Mouse (Mus musculus) left cerebral cortex, postnatal 36 days (tissue): ENCODE results near the gene Sh3bp5. TPM values are rescaled to one million over a fixed set of nuclear protein-coding genes. Genes with fewer than 3 reads are reported as not detected.

Experiments
- DNase-seq, 2 experiments: peaks; one replicate each; pipeline ENCODE4 v3.0.0; 2021 to 2022; ENCODE audit warnings: low spot score in 2 of 2, mixed read lengths in 1 of 2
- intact Hi-C: fragments of 180-260 bp; cut with DNase I; formaldehyde crosslinking; loops from one replicate; pipeline ENCODE4 v1.15.1; 2025
- total RNA-seq, 2 experiments: library from RNA; stranded (reverse); gene quantifications; 2 replicates each; pipeline ENCODE4 v1.2.3; 2021

Sh3bp5 gene
- total RNA-seq, 2 experiments from 2014 or later = 60.1 to 60.2 TPM

DNA sequence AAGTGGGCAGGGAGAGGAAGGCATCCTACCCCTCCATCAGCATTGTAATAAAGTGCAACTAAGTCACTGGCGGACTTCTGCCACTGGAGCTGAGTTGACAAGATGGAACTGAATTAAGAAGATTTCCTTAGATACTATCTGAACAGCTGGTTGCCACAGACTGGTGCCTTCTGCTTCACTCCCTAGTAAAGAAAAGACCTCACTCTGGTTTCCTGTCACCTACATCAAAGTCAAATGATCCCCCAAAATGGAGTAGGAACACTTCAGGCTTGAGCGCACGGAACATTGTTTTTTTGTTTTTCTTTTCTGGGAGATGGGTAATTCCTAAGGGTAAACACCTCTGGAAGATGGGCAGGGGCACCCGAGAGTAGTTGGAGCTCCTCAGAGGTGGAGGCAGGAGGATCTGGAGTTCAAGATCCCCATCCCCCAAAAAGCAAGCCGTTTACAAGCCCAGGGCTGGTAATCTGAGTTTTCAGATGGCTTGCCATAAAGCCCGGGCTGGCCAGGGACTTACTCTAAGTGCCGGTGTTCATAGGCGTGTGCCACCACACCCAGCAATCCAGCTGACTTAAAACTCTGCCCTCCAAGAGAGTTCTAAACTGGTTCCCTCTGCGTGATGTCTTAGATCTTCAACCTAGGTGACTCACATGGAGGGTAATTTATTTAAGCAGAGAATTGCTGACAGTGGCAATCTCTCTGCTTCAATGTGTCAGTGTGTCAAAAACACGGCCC is 21.5 kb downstream of the Sh3bp5 start:
- DNase-seq = no peak

GRCm38 (mm10) chr14:31413475-31414086 is 22.3 kb downstream of the Sh3bp5 start:
- no peak for DNase-seq
- intact Hi-C loops = no loop called here

More for the DNA sequence above, 21.5 kb downstream of the Sh3bp5 start:
- intact Hi-C loops = no loop called here

GRCm38 (mm10) chr14:31412651-31413056 is 23.2 kb downstream of the Sh3bp5 start:
- intact Hi-C loops = no loop called here

GRCm38 (mm10) chr14:31410737-31411136 is 25.1 kb downstream of the Sh3bp5 start:
- intact Hi-C loops = no loop called here
- DNase-seq = peak; percentile 79 to 85

More at GRCm38 (mm10) chr14:31412651-31413056, 23.2 kb downstream of the Sh3bp5 start:
- DNase-seq = no peak

- intact Hi-C loops = no loop called here
- no peak for DNase-seq
These were observed 25.7 kb downstream of the Sh3bp5 start for GRCm38 (mm10) chr14:31410123-31410724.

DNA sequence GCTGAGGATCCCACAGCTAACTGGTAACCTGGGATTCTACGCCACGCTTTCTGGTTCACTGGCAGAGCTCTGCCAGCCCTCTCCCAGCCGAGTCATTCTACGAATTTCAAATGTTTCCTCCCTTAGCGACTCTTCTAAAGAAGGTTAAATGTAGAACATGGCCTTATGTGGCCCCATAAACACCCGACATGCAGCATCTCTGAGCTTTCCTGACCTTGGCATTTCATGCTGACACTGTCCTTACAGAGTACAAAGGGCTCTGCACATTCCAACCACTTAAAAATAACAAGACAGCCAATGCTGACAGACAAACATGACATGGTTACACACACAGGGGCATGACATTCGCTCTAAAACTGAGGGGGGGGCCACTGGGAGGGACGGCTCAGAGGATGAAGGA is 27.2 kb downstream of the Sh3bp5 start:
- DNase-seq = no peak
- intact Hi-C loops = no loop called here

DNA sequence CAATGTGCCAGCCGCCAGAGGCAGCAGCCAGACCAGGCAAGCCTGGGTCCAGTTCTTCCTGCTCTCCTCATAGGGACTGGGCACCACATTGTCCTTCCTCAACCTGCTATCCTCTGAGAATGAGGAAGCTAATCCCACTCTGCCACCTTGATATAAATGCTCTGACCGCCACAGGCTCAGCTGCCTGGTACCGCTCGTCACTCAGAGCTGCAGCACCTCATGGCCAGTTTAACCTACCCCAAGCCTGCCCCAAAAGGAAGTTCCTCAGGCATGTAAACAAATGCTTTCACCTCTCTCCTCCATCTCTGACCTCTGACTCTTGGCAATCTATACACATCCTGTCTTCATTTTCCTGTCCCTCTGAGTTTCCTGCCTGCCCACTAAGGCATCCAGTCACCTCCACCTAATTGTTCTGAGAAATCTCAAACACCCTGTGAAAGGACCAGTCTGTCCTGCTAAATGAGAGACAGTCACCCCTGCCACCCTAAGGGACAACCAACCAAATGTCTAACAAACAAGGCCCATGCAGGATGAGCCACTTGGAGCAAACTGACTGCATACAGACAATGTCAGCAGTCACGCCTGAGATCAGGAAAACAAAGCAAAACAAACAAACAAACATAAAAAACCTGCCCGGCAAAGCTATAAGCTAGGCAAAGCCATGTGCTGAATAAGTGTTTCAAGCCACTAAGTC is 27.8 kb downstream of the Sh3bp5 start:
- DNase-seq = no peak
- intact Hi-C loops = no loop called here

- no peak for DNase-seq
- intact Hi-C loops = no loop called here
These were observed 28.7 kb downstream of the Sh3bp5 start for GRCm38 (mm10) chr14:31407208-31407607.

DNA sequence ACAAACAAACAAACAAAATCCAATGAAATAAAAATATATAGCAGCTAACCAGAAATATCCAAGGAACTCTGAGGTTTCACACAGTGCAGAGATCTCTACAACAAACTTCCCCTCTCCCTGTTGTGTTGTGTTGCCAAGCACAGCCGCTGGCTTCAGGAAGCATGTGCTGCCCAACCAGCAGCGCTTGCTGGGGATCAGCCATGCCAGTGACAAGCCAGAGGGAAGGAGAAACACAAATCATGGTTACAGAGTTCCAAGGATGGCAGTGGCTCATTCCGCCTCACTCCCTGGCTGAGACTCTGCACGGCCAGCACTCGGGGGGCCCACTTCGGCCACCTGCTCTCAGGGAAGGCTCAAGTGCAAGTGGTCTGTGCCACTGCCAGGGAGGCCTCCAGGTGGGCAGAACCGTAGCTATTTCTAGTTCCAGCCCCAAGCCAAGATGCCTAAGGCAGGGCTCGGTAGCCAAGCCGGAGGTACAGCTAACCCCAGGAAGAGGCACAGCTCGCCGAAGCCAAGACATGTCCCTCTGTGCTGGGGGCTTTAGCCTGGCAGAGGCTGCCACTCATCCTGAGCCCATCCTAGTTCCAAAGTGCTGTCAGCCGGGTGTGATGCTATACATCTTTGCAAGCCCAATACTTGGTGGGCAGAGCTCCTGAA is 29.6 kb downstream of the Sh3bp5 start:
- intact Hi-C loops = no loop called here
- DNase-seq = no peak

- DNase-seq = no peak
- intact Hi-C loops = no loop called here
These were observed 30.2 kb downstream of the Sh3bp5 start for GRCm38 (mm10) chr14:31405652-31406051.

DNA sequence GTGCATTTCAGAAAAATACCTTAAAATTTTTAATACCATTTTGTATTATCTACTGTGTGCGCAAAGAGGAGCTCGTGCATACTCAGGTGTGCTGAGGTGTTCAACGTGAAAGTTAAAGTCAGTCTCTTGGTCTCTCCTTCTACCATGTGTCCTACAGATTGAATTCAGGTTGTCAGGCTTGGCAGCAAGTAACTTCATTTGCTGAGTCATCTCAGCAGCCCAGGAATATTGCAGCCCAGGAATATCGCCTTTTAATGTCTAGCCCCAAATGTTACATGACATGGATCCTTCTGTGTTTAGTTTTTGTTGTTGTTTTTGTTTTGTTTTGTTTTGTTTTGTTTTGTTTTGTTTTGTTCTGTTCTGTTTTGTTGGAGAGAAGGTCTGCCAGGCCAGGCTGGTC is 31.2 kb downstream of the Sh3bp5 start:
- DNase-seq = no peak
- intact Hi-C loops = no loop called here

DNA sequence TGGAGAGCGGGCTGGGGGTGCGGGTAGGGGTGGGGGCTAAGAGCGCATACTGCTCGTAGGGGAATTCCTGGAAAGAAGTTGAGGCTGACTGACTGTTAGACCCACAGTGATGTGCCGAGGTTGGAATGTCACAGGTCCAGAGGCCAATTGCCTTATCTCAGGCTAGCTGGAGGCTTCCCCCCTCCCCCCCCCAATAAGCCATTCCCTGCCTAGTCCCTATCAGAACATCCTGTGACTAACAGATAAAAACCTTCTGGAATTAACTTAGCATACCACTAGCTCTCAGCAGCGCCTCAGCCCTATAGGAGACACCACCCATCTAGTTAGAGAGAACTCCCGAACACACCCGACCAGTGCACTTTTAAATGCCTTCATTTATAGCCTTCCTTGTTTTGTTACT is 31.9 kb downstream of the Sh3bp5 start:
- no peak for DNase-seq
- intact Hi-C loops = no loop called here

DNA sequence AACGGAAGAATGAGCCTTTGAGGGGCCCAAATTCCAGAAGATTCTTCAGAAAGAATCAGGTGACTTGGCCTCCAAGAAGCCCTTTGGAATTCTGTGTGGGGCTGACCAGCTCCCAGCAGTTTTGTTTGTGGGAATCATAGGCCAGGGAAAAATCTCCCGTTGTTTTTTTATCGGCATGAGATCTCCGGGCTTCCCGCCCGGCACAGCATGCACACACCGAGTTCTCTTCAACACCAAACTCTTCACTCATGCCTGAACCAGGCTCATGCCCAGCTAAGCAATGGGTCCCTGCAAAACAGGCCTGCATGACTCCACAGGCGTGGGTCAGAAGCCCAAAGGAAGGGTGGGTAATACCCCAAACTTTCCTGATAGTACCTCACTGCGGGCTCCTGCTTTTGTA is 32.3 kb downstream of the Sh3bp5 start:
- intact Hi-C loops = no loop called here
- DNase-seq = no peak

DNA sequence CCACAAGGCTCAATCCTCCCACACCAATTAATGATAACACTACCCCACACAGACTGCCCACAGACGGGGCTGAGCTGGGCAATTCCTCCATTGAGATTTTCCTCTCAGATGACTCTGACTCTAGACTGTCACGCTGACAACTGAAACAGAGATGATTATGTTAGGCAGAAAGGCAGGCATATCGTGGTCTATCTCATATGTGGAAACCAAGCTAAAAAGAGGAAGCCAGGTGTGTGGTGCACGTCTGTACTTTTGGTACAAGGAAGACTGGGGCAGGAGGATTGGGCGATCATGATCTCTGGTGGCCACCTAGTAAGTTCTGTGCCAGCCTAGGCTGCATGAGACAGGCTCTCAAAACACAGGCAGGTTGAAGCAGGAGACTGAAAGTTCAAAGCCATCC is 33.2 kb downstream of the Sh3bp5 start:
- intact Hi-C loops = no loop called here
- no peak for DNase-seq

DNA sequence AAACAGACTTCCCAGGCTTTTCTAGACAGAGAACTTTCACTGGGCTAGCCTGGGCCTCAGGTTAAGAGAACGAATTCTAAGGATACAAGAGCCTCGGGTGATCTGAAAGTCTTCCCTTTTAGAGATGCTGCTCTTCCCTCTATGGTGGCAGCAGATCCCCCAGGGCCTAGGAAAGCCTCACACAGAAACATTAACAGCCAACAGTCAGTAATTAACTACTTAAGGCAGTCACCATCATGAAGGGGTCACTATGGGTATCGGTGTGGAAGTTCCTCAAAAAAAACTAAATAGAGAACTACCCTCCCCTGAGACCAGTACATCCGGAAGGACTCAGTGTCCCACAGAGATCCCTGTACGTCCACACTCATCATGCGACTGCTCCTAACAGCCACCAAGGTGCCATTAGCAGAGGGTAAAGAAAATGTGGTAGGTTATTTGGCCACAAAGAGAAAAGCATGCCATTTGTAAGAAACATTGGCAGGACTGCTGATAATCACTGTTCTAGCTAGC is 33.9 kb downstream of the Sh3bp5 start:
- intact Hi-C loops = no loop called here
- no peak for DNase-seq

- no peak for DNase-seq
- intact Hi-C loops = no loop called here
These were observed 35.0 kb downstream of the Sh3bp5 start for GRCm38 (mm10) chr14:31400896-31401295.

DNA sequence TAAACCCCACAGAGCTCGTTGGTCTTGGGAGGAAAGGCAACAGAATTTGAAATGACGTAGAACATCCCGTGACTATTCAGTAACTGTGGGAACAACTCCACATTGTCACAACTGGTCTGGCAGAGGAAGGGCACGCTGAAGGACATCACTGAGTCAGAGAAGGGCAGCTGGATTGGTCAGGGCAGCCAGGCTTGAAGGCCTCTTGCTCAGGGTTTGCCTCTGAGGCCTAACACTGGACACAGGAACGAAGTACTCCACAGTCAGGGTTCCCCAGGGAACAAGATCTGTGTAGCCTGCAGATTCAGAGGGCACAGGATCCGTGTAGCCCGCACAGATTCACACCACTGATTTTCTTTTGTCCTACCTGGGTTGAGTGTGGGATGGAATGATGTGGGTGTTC is 35.6 kb downstream of the Sh3bp5 start:
- DNase-seq = no peak
- intact Hi-C loops = no loop called here

- intact Hi-C loops = no loop called here
- DNase-seq = no peak
These were observed 36.6 kb downstream of the Sh3bp5 start for GRCm38 (mm10) chr14:31399271-31399670.

- DNase-seq = no peak
- intact Hi-C loops = no loop called here
These were observed 37.1 kb downstream of the Sh3bp5 start for GRCm38 (mm10) chr14:31398819-31399218.
